Mouse (Mus musculus) small intestine, adult 2 months (tissue): ENCODE results near the gene Pla2g2c. TPM values are rescaled to one million over a fixed set of nuclear protein-coding genes. Genes with fewer than 3 reads are reported as not detected.

Experiments used
- H3K27ac ChIP-seq: fragments of 200-500 bp; 2 replicates; pipeline ENCODE4 v1.5.1; 2012; ENCODE audit warnings: low read depth, low read length, control low read depth, inconsistent platforms; ENCODE audit not compliant: insufficient read depth
- H3K27me3 ChIP-seq: fragments of 200-500 bp; 2 replicates; pipeline ENCODE4 v1.6.1; 2012; ENCODE audit warnings: mild to moderate bottlenecking, moderate library complexity, low read length, inconsistent platforms; ENCODE audit not compliant: control insufficient read depth, insufficient read depth
- H3K36me3 ChIP-seq: fragments of 200-500 bp; 2 replicates; pipeline ENCODE4 v1.6.1; 2012; ENCODE audit warnings: mild to moderate bottlenecking, low read length, control low read depth, inconsistent platforms; ENCODE audit not compliant: control insufficient read depth, insufficient read depth
- H3K4me1 ChIP-seq: fragments of 200-500 bp; 2 replicates; pipeline ENCODE4 v1.6.1; 2012; ENCODE audit warnings: low read length, inconsistent platforms, mixed read lengths; ENCODE audit not compliant: control insufficient read depth, insufficient read depth, insufficient read length
- H3K4me3 ChIP-seq: fragments of 200-500 bp; 2 replicates; pipeline ENCODE4 v1.5.1; 2012; ENCODE audit warnings: low read depth, mild to moderate bottlenecking, control low read depth, inconsistent platforms, low read length, moderate library complexity
- CTCF ChIP-seq: fragments of 200-500 bp; IDR thresholded peaks from 2 replicates; pipeline ENCODE4 v1.5.1; 2012; ENCODE audit warnings: low read depth, mild to moderate bottlenecking, control low read depth, inconsistent platforms, low read length, moderate library complexity, mixed read lengths; ENCODE audit not compliant: insufficient replicate concordance, insufficient read length; ENCODE audit errors: extremely low read depth
- POLR2A ChIP-seq: fragments of 200-500 bp; IDR thresholded peaks from 2 replicates; pipeline ENCODE4 v1.6.1; 2012; ENCODE audit warnings: low read depth, mild to moderate bottlenecking, control low read depth, inconsistent platforms, low read length, moderate library complexity
- WGBS: fragments of 180-500 bp; shearing (Covaris S2); methylation state at CpG from one replicate; pipeline ENCODE4 v1.1.7; 2018; 5-methylcytosine and 5-hydroxymethylcytosine counted together
- polyA plus RNA-seq: library from polyadenylated mRNA; depleted of rRNA; stranded (reverse); fragments of >200 nt; gene quantifications from 2 replicates; pipeline ENCODE4 v1.2.3, GENCODE M21; 2012

The Pla2g2c gene
- polyA plus RNA-seq, 1 experiment = 0.24 TPM

- Histone ChIP-seq H3K27me3 (no peaks in the 10 kb centered on the region), H3K4me3 (no peak overlapping the region), H3K4me1 (no peaks in the 10 kb centered on the region; the same call in 1 of the 2 replicates), H3K36me3 (no peaks in the 10 kb centered on the region), H3K27ac (no peak overlapping the region)
- TF ChIP-seq POLR2A = no peak
- no peak for TF ChIP-seq CTCF
- WGBS = 84% methylated on average over 6 of the region's 6 CpGs
These were observed 57.5 kb downstream of the Pla2g2c start for GRCm38 (mm10) chr4:138782098-138782497.

DNA sequence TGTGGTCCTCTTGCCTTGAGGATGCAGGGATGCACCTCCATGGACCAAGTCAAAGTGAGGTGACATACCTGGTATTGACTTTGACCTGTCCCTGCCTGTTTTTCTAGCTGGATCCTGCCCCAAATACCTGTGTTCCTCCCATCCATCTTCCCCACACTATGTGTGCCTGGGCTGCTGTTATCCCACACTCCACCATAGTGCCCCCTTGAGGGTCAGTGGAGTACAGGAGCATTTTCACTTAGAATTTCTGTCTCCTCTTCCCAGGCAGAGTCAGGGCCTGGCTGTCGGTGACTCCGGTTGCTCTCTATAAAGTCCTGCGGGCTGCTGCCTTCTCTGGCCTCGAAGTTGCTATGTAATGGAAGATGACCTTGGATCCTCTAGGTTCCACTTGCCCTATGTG lies 61.1 kb downstream of the Pla2g2c start:
- WGBS = 43% methylated on average over 4 of the region's 4 CpGs

GRCm38 (mm10) chr4:138786141-138786540 lies 61.5 kb downstream of the Pla2g2c start:
- 51% methylated on average over 4 of the region's 4 CpGs for WGBS
- TF ChIP-seq CTCF = no peak

More for the DNA sequence above, 61.1 kb downstream of the Pla2g2c start:
- Histone ChIP-seq H3K27ac (no peak overlapping the region), H3K4me3 (no peak overlapping the region), H3K4me1 (peaks cover 1% of the 10 kb centered on the region; the same call in 1 of the 2 replicates), H3K27me3 (no peaks in the 10 kb centered on the region), H3K36me3 (no peaks in the 10 kb centered on the region)
- no peak for TF ChIP-seq CTCF
- TF ChIP-seq POLR2A = no peak

GRCm38 (mm10) chr4:138788381-138788780 lies 63.8 kb downstream of the Pla2g2c start:
- Histone ChIP-seq H3K27me3 (no peaks in the 10 kb centered on the region; the same call in 1 of the 2 replicates), H3K27ac (no peak overlapping the region), H3K4me3 (no peak overlapping the region), H3K4me1 (peaks cover 9% of the 10 kb centered on the region; the same call in 1 of the 2 replicates), H3K36me3 (no peaks in the 10 kb centered on the region)
- WGBS = 82% methylated on average over 4 of the region's 4 CpGs
- TF ChIP-seq CTCF = no peak
- TF ChIP-seq POLR2A = no peak

More at GRCm38 (mm10) chr4:138786141-138786540, 61.5 kb downstream of the Pla2g2c start:
- no peak overlapping the region for H3K27ac ChIP-seq
- H3K36me3 ChIP-seq = no peaks in the 10 kb centered on the region
- H3K4me3 ChIP-seq = no peak overlapping the region
- H3K4me1 ChIP-seq = peaks cover 4% of the 10 kb centered on the region; the same call in 1 of the 2 replicates
- H3K27me3 ChIP-seq = no peaks in the 10 kb centered on the region

- TF ChIP-seq POLR2A = no peak
- no peak for TF ChIP-seq CTCF
- Histone ChIP-seq H3K27me3 (no peaks in the 10 kb centered on the region; the same call in 1 of the 2 replicates), H3K4me1 (peaks cover 9% of the 10 kb centered on the region; the same call in 1 of the 2 replicates), H3K36me3 (no peaks in the 10 kb centered on the region), H3K27ac (no peak overlapping the region), H3K4me3 (no peak overlapping the region)
- 52% methylated on average over 6 of the region's 6 CpGs for WGBS
These were observed 66.9 kb downstream of the Pla2g2c start for GRCm38 (mm10) chr4:138791452-138791851.

- WGBS = 9% methylated on average over 9 of the region's 9 CpGs
- Histone ChIP-seq H3K27ac (no peak overlapping the region), H3K36me3 (no peaks in the 10 kb centered on the region), H3K4me1 (peaks cover 9% of the 10 kb centered on the region; the same call in 1 of the 2 replicates), H3K4me3 (no peak overlapping the region), H3K27me3 (no peaks in the 10 kb centered on the region; the same call in 1 of the 2 replicates)
- TF ChIP-seq CTCF = no peak
- no peak for TF ChIP-seq POLR2A
These were observed 68.0 kb downstream of the Pla2g2c start for GRCm38 (mm10) chr4:138792599-138792998.

DNA sequence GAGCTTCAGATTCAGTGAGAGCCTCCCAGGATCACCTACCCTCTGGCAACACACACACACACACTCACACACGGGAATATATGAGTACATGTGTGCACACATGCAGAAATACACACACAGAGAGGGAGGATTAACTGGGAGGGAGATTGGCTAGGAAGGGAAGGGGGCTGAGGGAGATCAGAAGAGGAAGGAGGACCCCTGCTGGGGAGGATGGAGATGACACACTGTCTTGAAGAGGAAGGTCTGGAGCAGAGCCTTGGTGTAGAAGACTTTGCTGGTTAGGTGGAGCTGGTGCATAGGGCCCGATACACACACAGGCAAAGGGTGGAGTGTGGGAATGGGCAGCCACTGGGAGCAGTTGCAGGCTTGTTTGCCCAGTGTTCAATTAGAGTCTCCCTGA lies 68.7 kb downstream of the Pla2g2c start:
- Histone ChIP-seq H3K36me3 (no peaks in the 10 kb centered on the region), H3K27ac (no peak overlapping the region), H3K4me1 (peaks cover 9% of the 10 kb centered on the region; the same call in 1 of the 2 replicates), H3K27me3 (no peaks in the 10 kb centered on the region; the same call in 1 of the 2 replicates), H3K4me3 (no peak overlapping the region)
- TF ChIP-seq POLR2A = no peak
- TF ChIP-seq CTCF = peak; percentile 30; the same call in 1 of the 2 replicates
- 53% methylated on average over 2 of the region's 2 CpGs for WGBS
